Mouse (Mus musculus) telencephalon, adult 2 months (tissue): ENCODE data around the gene Bod1l.

Experiments used
- DNase-seq: peaks from one replicate; pipeline ENCODE4 v3.0.0-alpha.2; 2011; ENCODE audit warnings: low read depth, low spot score

The Bod1l gene

GRCm38 (mm10) chr5:41844147-41844529 lies at the start of gene Bod1l:
TSS of gene Bod1l (minus strand) at chr5:41844315.
- peak; percentile 98 for DNase-seq

GRCm38 (mm10) chr5:41893351-41893750 lies 49.2 kb upstream of the Bod1l start:
- no peak for DNase-seq

- DNase-seq: no peak
Observed at GRCm38 (mm10) chr5:41890871-41891270, 46.8 kb upstream of the Bod1l start.

GRCm38 (mm10) chr5:41889245-41889849 lies 45.2 kb upstream of the Bod1l start:
- DNase-seq: no peak

- peak; percentile 45 for DNase-seq
Observed at GRCm38 (mm10) chr5:41888834-41889233, 44.7 kb upstream of the Bod1l start.

GRCm38 (mm10) chr5:41887738-41888137 lies 43.6 kb upstream of the Bod1l start:
- DNase-seq: peak; percentile 79

- peak; percentile 35 for DNase-seq
Observed at GRCm38 (mm10) chr5:41884563-41884962, 40.4 kb upstream of the Bod1l start.

- peak; percentile 31 for DNase-seq
Observed at GRCm38 (mm10) chr5:41871164-41871563, 27.0 kb upstream of the Bod1l start.

- no peak for DNase-seq
Observed at GRCm38 (mm10) chr5:41855781-41856180, 11.7 kb upstream of the Bod1l start.

- no peak for DNase-seq
Observed at GRCm38 (mm10) chr5:41845558-41845937, 1.4 kb upstream of the Bod1l start.

- no peak for DNase-seq
Observed at GRCm38 (mm10) chr5:41844820-41845557, 874 bp upstream of the Bod1l start.

GRCm38 (mm10) chr5:41843419-41844146 lies 532 bp downstream of the Bod1l start:
- no peak for DNase-seq

- DNase-seq: no peak
Observed at GRCm38 (mm10) chr5:41842681-41843080, 1.4 kb downstream of the Bod1l start.

GRCm38 (mm10) chr5:41841735-41842134 lies 2.4 kb downstream of the Bod1l start:
- no peak for DNase-seq

- DNase-seq: no peak
Observed at GRCm38 (mm10) chr5:41830100-41830499, 14.0 kb downstream of the Bod1l start.

- no peak for DNase-seq
Observed at GRCm38 (mm10) chr5:41821158-41821557, 23.0 kb downstream of the Bod1l start.

- DNase-seq: no peak
Observed at GRCm38 (mm10) chr5:41820530-41820929, 23.6 kb downstream of the Bod1l start.

GRCm38 (mm10) chr5:41812516-41812915 lies 31.6 kb downstream of the Bod1l start:
- no peak for DNase-seq

- no peak for DNase-seq
Observed at GRCm38 (mm10) chr5:41811279-41811678, 32.8 kb downstream of the Bod1l start.

GRCm38 (mm10) chr5:41807383-41807782 lies 36.7 kb downstream of the Bod1l start:
- no peak for DNase-seq

GRCm38 (mm10) chr5:41806176-41806575 lies 37.9 kb downstream of the Bod1l start:
- no peak for DNase-seq

- DNase-seq: peak; percentile 21
Observed at GRCm38 (mm10) chr5:41805085-41805484, 39.0 kb downstream of the Bod1l start.

GRCm38 (mm10) chr5:41804643-41805042 lies 39.5 kb downstream of the Bod1l start:
- DNase-seq: no peak
